Mouse (Mus musculus): ENCODE measurements around the gene Epha1.
A peak's percentile ranks its signal among the peaks of the same experiment; 100 is the strongest.

The Epha1 gene

GRCm38 (mm10) chr6:42310427-42311053 lies 62.5 kb downstream of the Epha1 start:
- no peak for DNase-seq

- peak; percentile 15 for DNase-seq
Measured at GRCm38 (mm10) chr6:42309816-42310378, 63.2 kb downstream of the Epha1 start.
